Mouse (Mus musculus) forebrain, embryonic 10.5 days (tissue): ENCODE data around the gene Nuak1. TPM values are rescaled to one million over a fixed set of nuclear protein-coding genes. Genes with fewer than 3 reads are reported as not detected.

ENCODE experiments used
- DNase-seq: peaks from one replicate; pipeline ENCODE4 v3.0.0-alpha.2; 2017; ENCODE audit warnings: low spot score; ENCODE audit errors: extremely low spot score
- H3K27ac ChIP-seq: fragments of 300-500 bp; sonication (generic); 2 replicates; pipeline ENCODE4 v1.5.1; 2016; ENCODE audit warnings: mild to moderate bottlenecking
- H3K27me3 ChIP-seq: fragments of 300-500 bp; sonication (generic); 2 replicates; pipeline ENCODE4 v1.6.1; 2016; ENCODE audit warnings: mild to moderate bottlenecking; ENCODE audit not compliant: poor library complexity, severe bottlenecking
- H3K36me3 ChIP-seq: fragments of 300-500 bp; sonication (generic); replicated peaks from 2 replicates; pipeline ENCODE4 v1.6.1; 2016; ENCODE audit warnings: mild to moderate bottlenecking, moderate library complexity
- H3K4me1 ChIP-seq: fragments of 300-500 bp; sonication (generic); 2 replicates; pipeline ENCODE4 v1.6.1; 2016
- H3K4me3 ChIP-seq: fragments of 300-500 bp; sonication (generic); 2 replicates; pipeline ENCODE4 v1.5.1; 2016; ENCODE audit warnings: mild to moderate bottlenecking, moderate library complexity
- H3K9me3 ChIP-seq: fragments of 300-500 bp; sonication (generic); 2 replicates; pipeline ENCODE4 v1.6.1; 2016; ENCODE audit warnings: mild to moderate bottlenecking, moderate library complexity
- WGBS: fragments of 180-500 bp; shearing (Covaris S2); methylation state at CpG from one replicate; pipeline ENCODE4 v1.1.7; 2016; 5-methylcytosine and 5-hydroxymethylcytosine counted together
- polyA plus RNA-seq: library from polyadenylated mRNA; unstranded; fragments of >200 nt; fragmentation: Nextera tagmentation; extraction: Ambion mirVana; gene quantifications from 2 replicates; pipeline ENCODE4 v1.2.1, GENCODE M21; 2016

Nuak1 gene
- polyA plus RNA-seq, 1 experiment from 2014 or later: 2.4 TPM

DNA sequence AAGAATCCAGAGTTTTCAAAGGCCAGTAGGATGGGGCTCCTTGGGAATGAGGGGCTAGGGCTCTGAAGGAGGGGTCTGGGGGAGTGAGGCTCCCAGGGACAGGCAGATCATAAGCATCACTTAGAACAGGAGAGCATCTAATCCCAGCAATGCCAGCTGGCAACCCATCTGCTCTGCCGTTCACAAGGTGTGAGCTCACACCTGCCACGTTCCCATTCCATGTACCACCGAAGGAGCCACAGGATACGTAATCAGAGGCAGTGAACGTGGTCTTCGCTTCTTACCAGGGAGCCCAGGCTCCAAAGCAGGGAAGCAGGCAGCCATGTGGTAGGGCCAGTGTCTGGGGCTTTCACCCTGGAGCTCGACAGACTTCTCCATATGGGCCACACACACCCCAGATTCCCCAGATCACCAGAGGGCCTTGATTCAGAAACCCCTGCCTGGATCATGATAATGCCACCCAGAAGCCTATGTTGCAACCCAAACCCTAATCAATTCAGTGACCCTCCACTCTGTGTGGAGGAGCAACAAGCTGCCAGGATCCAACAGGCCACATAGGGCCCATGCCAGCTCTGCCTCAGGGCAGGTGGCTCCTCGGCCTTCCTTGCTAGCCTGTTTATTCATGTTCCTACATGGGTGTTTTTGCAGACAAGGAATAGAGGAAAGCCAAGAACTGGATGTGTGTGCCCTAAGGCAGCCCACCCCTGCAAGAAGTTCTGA, 25.3 kb downstream of the Nuak1 start:
- 91% methylated on average over 8 of the region's 8 CpGs for WGBS
- Histone ChIP-seq H3K9me3 (no peaks in the 10 kb centered on the region), H3K27me3 (no peaks in the 10 kb centered on the region), H3K4me3 (no peak overlapping the region), H3K36me3 (peaks cover 36% of the 10 kb centered on the region), H3K27ac (no peak overlapping the region), H3K4me1 (peaks cover 46% of the 10 kb centered on the region)
- no peak for DNase-seq

DNA sequence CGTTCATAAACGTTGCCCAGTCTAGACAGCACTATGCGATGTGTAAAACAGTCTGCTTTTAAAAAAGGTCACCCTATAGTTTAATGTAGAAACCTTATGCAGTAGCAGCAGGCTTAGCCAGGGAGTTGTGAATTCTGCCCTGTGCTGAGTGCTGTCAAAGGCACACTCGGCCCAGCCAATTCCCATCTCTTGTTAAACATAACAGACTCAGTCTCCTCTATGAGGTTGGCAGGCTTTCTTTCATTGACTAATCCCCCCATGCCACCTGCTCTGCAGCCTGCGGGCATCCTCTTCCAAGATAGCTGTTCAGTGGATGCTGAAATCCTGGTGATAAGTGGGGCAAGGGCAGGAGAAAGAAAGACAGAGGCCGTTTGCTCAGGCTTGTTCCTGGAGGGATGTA, 27.1 kb downstream of the Nuak1 start:
- no peak overlapping the region for H3K4me3 ChIP-seq
- H3K4me1 ChIP-seq: peaks cover 40% of the 10 kb centered on the region
- H3K27ac ChIP-seq: no peak overlapping the region
- no peaks in the 10 kb centered on the region for H3K9me3 ChIP-seq
- H3K27me3 ChIP-seq: no peaks in the 10 kb centered on the region
- peaks cover 46% of the 10 kb centered on the region for H3K36me3 ChIP-seq
- 89% methylated on average over 6 of the region's 6 CpGs for WGBS
- DNase-seq: no peak

DNA sequence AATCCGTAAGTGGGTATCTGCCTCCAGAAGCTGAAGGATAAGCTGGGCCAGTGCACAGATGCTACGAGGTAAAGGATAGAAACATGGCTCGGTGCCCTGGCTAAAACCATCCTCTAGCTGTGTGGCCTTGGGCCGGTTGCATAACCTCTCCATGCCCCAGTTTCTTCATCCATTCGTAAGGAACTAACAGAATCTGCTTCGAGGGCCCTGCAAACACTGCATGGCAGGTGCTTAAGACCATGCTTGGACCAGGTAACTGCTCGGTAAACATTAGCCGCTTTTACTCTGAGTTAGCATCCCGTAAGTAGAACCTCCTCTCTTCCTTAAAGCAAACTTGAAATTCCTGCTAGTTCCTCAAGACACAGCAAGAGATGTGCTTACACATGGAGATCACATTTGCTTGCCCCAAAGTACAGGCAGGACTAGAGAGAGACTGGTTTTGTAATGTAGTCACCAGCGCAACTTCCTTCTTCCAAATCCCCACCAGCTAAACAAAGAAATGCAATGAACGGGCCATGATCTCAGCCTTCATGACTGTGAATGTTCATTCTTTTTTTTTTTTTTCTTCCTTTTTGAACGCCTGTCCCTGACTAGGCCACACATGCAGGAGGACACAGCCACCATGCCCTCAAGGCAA, 28.0 kb downstream of the Nuak1 start:
- DNase-seq: no peak
- 88% methylated on average over 12 of the region's 12 CpGs for WGBS
- Histone ChIP-seq H3K27me3 (no peaks in the 10 kb centered on the region), H3K4me1 (peaks cover 38% of the 10 kb centered on the region), H3K4me3 (no peak overlapping the region), H3K9me3 (no peaks in the 10 kb centered on the region), H3K36me3 (peaks cover 50% of the 10 kb centered on the region), H3K27ac (no peak overlapping the region)

DNA sequence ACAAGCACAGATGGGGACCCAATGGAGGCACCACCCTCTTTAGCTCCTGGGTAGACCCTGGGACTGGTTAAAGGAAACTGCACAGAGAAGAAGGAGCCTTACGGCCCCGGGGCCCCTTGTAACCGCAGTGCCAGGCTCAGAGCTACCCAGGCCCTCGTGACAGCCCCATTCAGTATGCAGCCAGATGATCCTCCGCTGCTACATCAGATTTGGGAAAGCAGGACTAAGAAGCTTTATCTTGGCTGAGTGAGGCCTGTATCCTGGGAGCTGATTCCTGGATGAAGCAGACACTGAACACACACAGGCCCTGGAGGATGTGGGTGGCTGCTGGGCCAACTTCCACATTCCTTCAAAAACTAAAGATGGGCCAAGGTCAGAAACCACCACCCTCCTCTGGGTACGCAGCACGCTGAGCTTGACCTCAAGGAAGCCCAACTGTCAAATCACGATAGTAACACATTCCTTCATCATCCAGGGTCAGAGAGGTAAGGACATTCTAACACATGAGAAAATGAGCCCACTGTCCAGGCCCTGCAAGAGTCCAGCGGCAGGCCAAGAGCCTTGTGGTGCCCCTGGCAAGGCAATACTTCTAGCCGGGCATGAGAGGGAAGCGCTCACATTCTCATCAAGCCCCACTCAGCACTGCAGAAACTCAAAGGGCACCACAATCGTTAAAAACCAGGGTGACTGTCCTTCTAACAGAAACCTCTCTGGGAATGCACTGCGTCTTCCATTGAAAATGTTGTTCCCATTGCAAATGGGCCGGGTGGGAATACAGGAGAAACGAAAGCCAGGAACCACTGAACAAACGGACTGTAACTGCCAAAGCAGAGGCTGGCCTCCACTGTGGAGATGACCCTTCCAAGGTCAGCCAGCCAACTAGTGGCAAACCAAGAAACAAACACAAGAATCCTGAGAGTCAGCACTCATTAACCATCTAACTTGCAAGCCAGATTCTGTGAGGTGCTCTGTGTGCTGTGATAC, 29.0 kb downstream of the Nuak1 start:
- H3K27ac ChIP-seq: 0 out of 2 replicates have a peak overlapping the region, but pooled peaks have one; percentile 21
- H3K9me3 ChIP-seq: no peaks in the 10 kb centered on the region
- H3K36me3 ChIP-seq: peaks cover 52% of the 10 kb centered on the region
- H3K4me1 ChIP-seq: peaks cover 39% of the 10 kb centered on the region
- no peak for DNase-seq
- no peaks in the 10 kb centered on the region for H3K27me3 ChIP-seq
- WGBS: 90% methylated on average over 16 of the region's 16 CpGs
- no peak overlapping the region for H3K4me3 ChIP-seq

DNA sequence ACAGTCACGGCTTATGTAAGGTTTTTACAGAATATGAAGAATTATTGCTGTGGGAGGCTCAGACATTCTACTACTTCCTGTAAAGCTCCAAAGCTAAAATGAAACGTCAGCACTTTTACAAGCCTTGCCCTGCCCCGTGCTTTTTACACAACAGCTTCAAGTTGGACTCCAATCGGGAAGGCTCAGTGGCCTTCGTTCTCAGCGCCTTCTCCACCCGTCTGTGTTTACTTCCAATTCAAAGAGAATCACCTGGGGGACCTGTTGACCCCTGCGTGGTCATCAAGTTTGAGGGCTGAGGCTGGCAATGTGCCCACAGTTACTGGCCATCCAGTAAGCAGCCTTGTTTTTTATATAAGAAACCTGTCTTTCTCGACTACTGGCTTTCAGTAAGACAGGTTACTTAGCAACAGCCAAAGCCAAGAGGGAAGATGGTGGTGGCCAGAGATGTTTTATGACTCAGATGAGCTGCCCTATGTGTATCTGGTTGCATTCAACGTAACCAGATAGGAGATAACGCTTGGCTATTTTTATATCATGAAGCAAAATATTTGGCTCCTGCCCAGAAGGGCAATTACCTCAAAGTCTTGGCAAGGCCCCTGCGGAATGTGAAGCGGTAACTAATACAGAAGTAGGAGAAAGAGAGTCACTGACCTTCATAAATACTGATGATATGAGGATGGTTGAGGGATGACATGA, 31.3 kb downstream of the Nuak1 start:
- Histone ChIP-seq H3K27me3 (no peaks in the 10 kb centered on the region), H3K4me1 (peaks cover 57% of the 10 kb centered on the region), H3K9me3 (no peaks in the 10 kb centered on the region), H3K27ac (no peak overlapping the region), H3K4me3 (no peak overlapping the region), H3K36me3 (peaks cover 51% of the 10 kb centered on the region)
- DNase-seq: no peak
- 90% methylated on average over 13 of the region's 13 CpGs for WGBS

DNA sequence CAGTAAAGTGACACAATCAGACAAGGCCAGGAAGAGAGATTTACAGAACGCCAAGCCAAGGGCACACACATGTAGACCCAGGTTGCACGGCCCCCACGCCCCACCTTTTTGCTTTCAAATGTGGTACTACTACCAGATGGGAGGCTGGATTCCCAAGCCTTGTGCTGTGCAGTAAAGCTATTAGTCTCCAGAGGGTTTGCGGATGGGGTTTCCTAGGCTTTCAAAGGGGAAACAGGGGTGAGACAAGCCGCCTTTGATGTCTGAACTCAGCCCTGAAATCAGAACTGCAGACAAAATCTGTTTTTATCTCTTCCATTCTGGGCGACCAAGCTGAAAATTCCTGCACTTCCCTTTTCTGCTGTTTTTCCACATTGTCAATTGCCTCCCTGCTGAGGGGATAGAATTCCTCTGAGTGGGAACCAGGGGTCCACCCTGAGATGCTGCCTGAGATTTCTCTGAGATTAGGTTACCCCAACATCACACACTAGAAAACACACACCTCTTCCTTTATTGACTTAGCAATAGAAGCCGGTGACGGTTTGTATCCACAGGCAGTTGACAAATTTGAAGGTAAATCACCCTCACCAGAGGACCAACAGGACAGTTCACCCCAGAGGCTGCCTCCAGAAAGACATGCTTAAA, 35.1 kb downstream of the Nuak1 start:
- H3K27ac ChIP-seq: 0 out of 2 replicates have a peak overlapping the region, but pooled peaks have one; percentile 22
- 40% methylated on average over 8 of the region's 8 CpGs for WGBS
- peaks cover 56% of the 10 kb centered on the region for H3K36me3 ChIP-seq

DNA sequence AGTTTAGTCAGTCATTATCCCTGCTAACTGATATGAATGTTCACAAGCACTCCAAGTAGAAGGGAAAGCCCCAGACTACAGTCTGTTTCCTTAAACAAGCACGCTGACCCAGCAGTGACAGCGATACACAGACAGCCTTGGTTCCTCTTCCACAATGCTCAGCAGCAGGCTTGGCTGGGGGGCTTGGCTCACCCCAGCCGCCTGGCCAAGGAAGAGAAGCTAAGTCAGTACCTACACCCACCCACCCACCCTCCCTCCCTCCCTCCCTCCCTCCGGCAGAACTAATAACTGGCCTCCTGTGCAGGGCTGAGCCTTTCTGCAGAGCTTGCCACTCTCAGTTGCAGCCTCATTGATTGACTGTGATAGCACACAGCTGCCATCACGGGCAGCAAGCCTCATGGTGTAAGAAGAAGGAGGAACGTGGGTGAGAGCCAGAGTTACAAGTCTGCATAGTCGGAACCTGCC, 38.5 kb downstream of the Nuak1 start:
- Histone ChIP-seq H3K27ac (peak overlapping the region; percentile 70), H3K9me3 (no peaks in the 10 kb centered on the region), H3K36me3 (peaks cover 34% of the 10 kb centered on the region), H3K4me1 (peaks cover 54% of the 10 kb centered on the region), H3K27me3 (no peaks in the 10 kb centered on the region), H3K4me3 (no peak overlapping the region)
- no peak for DNase-seq
- WGBS: 56% methylated on average over 7 of the region's 7 CpGs

More for the DNA sequence above, 35.1 kb downstream of the Nuak1 start:
- H3K4me1 ChIP-seq: peaks cover 52% of the 10 kb centered on the region
- no peaks in the 10 kb centered on the region for H3K27me3 ChIP-seq
- H3K4me3 ChIP-seq: no peak overlapping the region
- no peaks in the 10 kb centered on the region for H3K9me3 ChIP-seq
- DNase-seq: no peak

DNA sequence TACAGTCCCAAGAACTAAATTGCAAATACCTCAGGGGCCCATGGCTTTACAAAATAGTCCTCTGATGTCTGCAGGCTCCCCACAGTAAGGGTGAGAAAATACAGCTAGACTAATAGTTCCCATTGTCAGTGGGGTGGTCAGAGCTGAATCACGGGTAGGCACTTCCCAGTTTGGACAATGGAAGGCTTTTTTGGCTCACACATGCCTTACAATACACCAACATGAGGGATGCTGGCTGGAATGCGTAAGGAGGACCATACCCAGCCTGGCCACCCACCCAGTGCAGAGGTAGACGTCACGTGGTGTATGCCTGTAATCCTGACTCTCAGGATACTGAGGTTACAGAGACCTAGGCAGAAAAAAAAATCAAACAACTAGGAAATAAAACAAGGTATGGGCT, 39.2 kb downstream of the Nuak1 start:
- 26% methylated on average over 4 of the region's 4 CpGs for WGBS
- Histone ChIP-seq H3K4me3 (no peak overlapping the region), H3K27ac (peak overlapping the region; percentile 70), H3K27me3 (no peaks in the 10 kb centered on the region), H3K4me1 (peaks cover 52% of the 10 kb centered on the region), H3K36me3 (peaks cover 27% of the 10 kb centered on the region), H3K9me3 (no peaks in the 10 kb centered on the region)
- DNase-seq: peak; percentile 24

DNA sequence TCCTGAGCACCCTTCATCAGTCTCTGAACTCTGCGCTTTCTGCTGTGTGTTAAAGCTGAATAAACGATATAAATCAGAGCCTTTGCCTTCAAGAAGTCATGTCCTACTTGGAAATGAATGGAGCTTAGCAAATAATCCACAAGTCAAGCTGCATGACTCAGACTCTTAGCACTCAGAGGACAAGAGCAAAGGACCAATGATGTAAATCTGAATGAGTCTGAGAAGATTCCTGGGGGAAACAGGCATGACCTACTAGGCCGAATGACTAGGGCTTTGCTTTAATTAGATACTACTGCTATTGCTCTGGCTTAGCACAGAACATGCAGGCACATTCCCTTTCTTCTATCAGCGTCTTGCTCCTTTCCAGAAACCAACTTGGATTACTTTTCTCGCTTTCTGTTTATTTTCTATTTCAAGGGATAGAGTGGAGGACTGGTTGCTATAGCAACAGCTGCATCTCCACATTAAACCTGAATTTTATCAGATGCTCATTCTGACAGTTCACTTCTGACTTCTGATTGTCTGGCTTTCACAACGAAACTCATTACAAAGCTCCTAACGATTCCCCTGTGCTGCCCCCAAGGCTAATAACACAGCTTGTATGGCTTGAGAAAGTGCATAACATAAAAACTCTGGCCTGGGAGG, 40.2 kb downstream of the Nuak1 start:
- Histone ChIP-seq H3K27ac (0 out of 2 replicates have a peak overlapping the region, but pooled peaks have one; percentile 70), H3K4me1 (peaks cover 52% of the 10 kb centered on the region), H3K36me3 (peaks cover 24% of the 10 kb centered on the region), H3K27me3 (no peaks in the 10 kb centered on the region), H3K9me3 (no peaks in the 10 kb centered on the region), H3K4me3 (no peak overlapping the region)
- WGBS: 79% methylated on average over 7 of the region's 7 CpGs
- no peak for DNase-seq

DNA sequence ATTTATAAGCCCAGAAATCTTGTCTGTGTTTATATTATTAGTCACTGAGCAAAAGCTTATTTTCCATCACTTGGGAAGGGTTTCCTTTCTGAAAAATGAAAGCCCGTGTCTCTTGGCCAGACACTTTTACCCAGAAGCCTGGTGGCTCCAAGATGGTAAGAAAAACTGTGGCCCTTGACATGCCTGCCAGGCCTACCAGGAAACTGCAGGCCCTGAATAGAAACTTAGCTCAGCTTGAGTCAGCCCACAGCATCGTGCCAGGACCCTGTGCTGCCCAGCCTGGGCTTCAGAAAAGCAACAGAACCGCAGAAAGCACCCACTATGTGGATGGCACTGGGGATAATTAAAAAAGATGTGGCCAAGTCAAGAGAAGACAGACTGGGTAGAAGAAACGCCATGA, 43.1 kb downstream of the Nuak1 start:
- Histone ChIP-seq H3K4me3 (no peak overlapping the region), H3K4me1 (peaks cover 67% of the 10 kb centered on the region), H3K9me3 (no peaks in the 10 kb centered on the region), H3K36me3 (peaks cover 17% of the 10 kb centered on the region), H3K27ac (no peak overlapping the region), H3K27me3 (no peaks in the 10 kb centered on the region)
- WGBS: 85% methylated on average over 4 of the region's 4 CpGs
- DNase-seq: no peak

DNA sequence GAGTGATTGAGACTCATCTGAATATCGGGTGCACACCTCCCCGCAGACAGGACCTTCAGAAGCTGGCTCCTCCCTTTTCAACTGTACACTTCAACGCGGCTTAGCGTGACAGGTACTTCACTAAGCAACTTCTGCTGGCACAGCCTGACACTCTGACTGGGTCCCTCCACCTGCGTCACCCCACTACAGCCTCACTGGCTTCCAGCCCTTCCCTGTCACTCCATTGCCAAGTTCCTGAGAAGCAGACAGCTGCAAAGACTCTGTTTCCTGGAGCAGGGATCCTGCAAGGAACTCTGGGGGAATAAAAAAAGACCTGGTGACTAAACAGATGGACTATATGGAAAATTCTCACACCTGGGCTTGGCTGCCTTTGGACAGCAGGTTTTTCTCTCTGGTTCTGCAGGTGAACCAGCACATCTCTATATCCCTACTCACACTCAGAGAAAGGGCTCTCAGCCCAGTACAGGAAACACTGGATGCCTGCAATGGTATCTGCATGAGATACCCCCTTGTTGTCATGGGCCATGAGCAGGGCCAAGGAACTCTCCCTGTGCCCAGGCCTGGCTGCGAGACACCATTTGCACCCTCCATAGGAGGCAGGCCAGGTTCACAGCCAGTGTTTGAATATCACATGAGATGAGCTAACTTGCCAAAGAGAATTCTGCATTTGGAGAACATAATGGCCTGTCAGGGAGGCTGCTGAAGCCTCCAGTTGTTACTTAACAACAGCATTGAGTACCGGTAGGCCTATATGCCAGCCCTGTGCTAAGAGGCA, 44.3 kb downstream of the Nuak1 start:
- no peak overlapping the region for H3K27ac ChIP-seq
- WGBS: 94% methylated on average over 8 of the region's 8 CpGs
- H3K4me1 ChIP-seq: peaks cover 67% of the 10 kb centered on the region
- H3K4me3 ChIP-seq: no peak overlapping the region
- DNase-seq: no peak
- no peaks in the 10 kb centered on the region for H3K9me3 ChIP-seq
- H3K36me3 ChIP-seq: peaks cover 28% of the 10 kb centered on the region
- no peaks in the 10 kb centered on the region for H3K27me3 ChIP-seq
